Mouse (Mus musculus): ENCODE data around the gene Atad5.

The Atad5 gene

DNA sequence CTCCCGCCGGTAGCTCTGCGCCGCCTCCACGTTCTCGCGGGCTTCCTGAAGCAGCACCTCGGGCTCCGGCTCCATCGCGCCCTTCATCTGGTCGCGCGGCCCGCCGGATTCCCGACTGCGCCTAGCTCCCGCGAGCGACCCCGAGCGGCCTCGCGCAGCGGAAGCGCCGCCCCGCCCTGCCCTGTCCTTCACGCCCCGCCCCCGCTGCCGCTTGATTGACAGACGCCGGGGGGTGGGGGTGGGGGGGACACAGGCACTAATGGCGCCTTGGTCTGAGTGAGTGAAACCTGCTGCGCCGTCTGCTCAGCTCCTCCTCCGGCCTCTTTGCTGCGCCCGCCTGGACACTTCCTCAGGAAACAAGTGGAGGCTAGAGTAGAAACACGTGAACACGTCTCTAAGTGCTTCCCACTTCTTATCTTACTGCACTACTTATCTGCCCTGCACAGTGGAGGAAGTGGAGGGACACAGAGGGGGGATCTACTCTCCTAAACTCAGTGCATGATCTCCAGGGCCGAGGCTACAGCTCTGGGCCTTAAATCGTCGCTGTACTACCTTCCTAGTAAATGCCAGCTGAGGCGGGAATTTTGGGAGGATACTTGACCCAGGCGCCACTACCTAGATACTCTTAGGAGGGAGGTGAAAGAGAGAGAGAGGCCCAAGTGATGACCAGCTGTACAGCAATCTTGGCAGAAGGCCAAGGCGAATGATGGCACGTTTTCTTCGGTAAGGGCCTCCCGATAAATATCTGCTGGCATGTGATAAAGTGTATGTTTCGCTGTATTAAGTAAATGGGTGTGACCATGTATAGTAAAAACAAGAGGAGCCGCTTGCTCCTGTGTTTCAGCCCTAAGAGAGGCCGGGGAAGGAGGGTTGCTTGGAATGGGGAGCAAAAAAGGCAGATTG, 8.1 kb upstream of the Atad5 start, which contains the start of gene Crlf3:
Gene Crlf3 (minus strand): TSS at position 166 of the 903 bp plus-strand sequence.
- DNase-seq (ENCODE audit: low read depth, low spot score), result peak; percentile 95

GRCm38 (mm10) chr11:80081786-80082319, 7.3 kb upstream of the Atad5 start:
- no peak for DNase-seq (ENCODE audit: low read depth, low spot score)

- no peak for DNase-seq (ENCODE audit: low read depth, low spot score)
These were observed 3.7 kb upstream of the Atad5 start for GRCm38 (mm10) chr11:80085356-80086055.

DNA sequence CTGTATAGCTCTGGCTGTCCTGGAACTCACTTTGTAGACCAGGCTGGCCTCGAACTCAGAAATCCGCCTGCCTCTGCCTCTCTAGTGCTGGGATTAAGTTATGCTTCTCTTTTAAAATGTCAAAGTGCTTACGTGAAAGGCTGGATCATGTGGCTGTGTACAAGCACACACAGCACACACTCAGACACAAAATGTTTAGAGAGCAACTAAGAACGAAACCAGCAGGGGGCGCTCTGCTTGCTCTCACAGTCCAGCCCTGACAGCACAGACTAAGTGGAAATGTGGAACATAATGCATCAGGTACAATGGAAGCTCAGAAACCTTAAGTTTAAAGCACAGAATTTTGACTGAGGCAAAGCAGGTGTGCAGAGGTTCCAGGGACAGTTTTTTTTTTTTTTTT, 2.4 kb upstream of the Atad5 start:
- DNase-seq (ENCODE audit: low read depth, low spot score), result peak; percentile 91

DNA sequence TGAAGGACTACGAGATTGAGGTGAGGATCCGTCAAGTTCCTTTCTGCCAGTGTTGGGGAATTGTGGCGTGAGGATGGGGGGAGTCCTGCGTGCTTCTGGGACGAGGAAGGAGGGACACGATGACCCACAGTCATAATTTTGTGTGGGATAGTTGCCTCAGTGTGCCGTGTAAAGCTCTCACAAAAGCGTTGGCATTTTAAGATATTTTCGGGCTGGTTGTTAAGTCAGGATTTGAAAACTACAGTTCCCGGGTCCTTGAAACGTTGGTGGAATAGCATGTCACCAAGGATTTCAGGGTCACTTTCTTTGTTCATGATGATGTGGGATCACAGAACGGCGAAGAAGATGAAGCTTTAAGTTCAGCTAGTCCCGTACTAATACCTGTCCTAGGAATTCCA, 616 bp downstream of the Atad5 start:
- no peak for DNase-seq (ENCODE audit: low read depth, low spot score)

DNA sequence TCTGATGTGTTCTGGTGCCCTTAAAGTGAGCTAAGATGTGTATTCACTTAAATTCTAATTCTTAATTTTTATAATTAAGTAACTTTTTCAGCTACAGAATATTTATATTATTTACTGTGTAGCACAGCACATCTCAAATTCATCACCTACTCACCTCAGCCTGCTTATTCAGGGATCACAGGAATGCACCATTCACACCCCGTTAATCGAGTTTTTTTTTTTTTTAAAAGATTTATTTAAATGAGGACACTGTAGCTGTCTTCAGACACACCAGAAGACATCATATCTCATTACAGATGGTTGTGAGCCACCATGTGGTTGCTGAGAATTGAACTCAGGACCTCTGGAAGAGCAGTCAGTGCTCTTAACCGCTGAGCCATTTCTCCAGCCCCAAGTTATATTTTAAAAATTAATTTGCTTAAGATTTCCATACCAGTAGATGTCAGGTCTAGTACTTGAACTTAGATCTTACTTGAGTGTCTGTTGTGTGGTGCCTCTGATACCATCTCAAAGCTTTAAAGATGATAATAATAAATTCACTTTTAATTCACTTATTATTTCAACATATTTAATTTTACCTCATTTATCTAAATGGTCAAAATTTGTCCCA, 1.5 kb downstream of the Atad5 start:
- DNase-seq (ENCODE audit: low read depth, low spot score), result no peak

- DNase-seq (ENCODE audit: low read depth, low spot score), result no peak
These were observed 9.3 kb downstream of the Atad5 start for GRCm38 (mm10) chr11:80098444-80099056.

GRCm38 (mm10) chr11:80101298-80101697, 12.1 kb downstream of the Atad5 start:
- DNase-seq (ENCODE audit: low read depth, low spot score), result no peak

DNA sequence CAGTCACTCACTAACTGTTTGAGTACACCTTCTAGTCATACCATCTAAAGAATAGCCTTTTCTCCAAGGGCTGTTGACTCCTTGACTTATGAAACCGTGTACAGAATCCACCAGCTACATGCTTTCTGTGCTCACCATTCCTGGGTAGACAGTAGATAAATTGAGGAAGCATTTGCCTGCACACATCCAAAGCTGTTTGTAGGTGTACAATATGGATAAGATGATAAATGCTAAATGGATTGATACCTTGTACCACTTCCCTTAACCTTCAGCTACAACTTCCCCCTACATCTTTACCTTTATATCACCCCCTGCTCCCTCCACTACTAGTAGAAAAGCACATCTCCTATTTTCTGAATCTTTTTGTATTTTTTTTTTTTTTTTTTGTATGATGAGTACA, 15.2 kb downstream of the Atad5 start:
- DNase-seq (ENCODE audit: low read depth, low spot score), result no peak

DNA sequence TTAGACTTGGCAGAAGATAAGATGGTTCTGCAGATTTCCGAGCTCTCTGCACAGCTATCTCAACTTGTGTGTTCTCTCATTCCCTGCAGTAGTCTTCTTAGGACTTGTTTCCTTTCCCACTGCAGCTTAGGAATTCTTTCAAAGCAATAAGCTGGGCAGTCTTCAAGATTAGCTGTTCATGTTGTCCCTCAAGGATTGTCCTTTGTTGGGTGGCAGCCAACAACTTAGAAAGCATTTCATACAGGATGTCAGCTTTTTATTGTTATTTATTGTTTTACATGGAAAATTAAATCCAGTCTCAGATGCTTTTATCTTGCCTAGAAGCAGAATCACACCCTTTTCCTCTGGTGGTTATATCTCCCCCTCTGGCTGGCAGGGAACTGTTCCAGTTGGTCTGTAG, 27.2 kb downstream of the Atad5 start:
- DNase-seq (ENCODE audit: low read depth, low spot score), result no peak

GRCm38 (mm10) chr11:80132050-80132449, 42.9 kb downstream of the Atad5 start:
- DNase-seq (ENCODE audit: low read depth, low spot score), result no peak

- DNase-seq (ENCODE audit: low read depth, low spot score), result no peak
These were observed 45.5 kb downstream of the Atad5 start for GRCm38 (mm10) chr11:80134744-80135143.

DNA sequence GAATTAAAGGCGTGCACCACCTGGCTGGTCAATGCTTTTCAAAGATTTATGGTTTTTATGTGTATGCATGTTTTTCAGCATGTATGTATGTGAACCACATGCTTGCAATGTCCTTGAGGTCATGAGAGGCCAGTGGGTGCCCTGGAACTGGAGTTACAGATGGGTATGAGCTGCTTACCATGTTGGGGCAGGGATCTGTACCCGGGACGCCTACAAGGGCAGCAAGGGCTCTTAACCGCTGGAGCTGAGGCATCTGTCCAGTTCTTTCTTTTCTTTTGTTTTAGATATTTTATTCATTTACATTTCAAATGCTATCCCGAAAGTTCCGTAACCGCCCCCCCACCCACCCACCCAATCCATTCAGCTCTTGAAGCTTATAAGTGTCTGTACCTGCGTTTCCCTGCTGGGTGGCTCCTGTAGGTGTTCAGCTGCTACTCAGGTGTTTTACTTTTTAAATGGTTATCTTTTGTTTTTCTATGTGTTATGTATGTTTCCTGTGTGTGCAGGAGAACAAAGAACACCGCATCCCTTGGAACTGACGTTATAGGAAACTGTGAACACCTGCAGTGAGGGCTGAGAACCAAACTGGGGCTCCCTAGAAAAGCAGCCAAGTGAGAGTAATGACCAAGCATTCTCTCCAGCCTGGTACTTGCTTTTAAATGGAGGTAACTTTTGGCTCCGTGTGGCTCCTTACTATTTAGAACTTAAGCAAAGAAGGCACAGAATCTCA, 46.9 kb downstream of the Atad5 start:
- DNase-seq (ENCODE audit: low read depth, low spot score), result peak; percentile 32

- no peak for DNase-seq (ENCODE audit: low read depth, low spot score)
These were observed 47.6 kb downstream of the Atad5 start for GRCm38 (mm10) chr11:80136786-80137185.

DNA sequence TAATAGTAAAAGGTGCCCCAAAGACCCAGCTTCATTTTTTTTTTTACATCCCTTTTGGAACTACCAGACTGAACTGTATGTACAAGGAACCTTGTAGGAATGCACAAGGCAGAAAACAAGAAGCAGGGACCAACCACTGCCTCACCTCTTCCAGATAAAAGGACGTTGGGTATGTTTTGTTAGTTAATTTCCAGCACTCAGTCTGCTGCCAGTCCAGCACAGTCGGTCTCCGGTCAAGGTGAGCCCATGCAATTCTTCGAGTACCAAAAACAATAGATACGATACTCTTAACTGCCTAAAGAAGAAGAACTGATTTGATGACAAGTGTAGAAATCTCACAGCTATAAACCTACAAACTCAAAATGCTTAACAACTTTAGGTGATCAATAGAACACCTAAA, 48.6 kb downstream of the Atad5 start:
- no peak for DNase-seq (ENCODE audit: low read depth, low spot score)

GRCm38 (mm10) chr11:80141825-80142521, 52.8 kb downstream of the Atad5 start, which contains the start of gene Tefm:
Gene Tefm, minus strand, starts transcription at chr11:80142175.
- peak; percentile 84 for DNase-seq (ENCODE audit: low read depth, low spot score)

DNA sequence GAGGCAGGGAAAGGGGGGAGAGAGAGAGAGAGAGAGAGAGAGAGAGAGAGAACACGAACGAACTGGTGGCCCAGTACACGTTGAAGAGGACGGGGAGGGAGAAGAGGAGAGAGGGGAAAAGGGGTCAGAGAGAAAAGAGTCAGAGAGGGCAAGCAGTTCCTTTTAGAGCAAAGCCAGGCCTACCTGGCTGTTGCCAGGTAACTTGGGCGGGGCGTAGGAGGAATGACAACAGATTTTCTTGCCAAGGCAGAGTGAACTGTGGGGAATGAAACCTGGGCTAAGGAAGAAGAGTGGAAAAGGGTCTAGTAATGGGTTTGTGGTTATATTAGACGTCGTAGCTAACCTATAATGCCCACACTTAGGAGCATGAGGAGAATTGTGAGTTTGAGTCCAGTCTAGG, 53.7 kb downstream of the Atad5 start:
- DNase-seq (ENCODE audit: low read depth, low spot score), result no peak

- no peak for DNase-seq (ENCODE audit: low read depth, low spot score)
These were observed 56.6 kb downstream of the Atad5 start for GRCm38 (mm10) chr11:80145787-80146275.

DNA sequence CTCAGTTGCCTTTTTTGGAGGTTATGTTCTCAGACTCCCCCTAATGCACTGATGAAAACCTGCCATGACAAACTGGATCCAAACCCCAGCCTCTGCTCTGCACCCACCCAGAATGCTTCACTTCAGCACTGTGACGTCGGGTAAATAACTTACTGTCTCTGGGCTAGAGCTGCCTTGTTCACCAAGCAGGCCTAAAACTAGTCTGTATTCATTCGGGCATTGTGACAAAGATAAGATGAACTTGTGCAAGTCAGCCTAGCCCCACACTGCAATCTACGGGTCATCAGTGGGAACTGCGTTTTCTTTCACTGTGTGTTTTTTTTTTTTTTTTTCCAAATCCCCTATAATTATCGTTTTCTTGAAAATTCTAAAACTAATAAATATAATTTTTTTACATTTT, 58.5 kb downstream of the Atad5 start:
- DNase-seq (ENCODE audit: low read depth, low spot score), result no peak

DNA sequence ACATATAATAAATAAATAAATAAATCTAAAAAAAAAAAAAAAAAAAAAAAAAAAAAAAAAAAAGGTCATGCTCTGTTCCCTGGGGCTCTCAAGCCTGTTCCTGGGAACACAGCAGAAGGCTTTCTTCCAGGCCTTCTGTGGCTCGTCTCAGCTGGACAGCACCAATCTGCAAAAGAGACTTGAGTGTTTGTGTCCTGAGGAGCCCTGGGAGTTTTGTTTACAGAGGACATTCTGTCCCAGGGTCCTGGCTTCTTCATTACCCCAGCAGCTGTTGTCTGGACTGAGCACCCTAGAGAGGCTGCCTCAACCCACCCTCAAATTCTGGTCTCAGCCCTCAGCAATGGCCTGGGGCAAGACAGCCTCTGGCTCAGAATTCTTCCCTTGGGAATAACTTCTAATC, 59.1 kb downstream of the Atad5 start:
- DNase-seq (ENCODE audit: low read depth, low spot score), result no peak

Data from CD4-positive helper T cell, adult 2 months (primary cell).